Mouse (Mus musculus): ENCODE results near the gene Zfp637. TPM values are rescaled to one million over a fixed set of nuclear protein-coding genes. Genes with fewer than 3 reads are reported as not detected.
"Not testable (repeated sequence)": the region's sequence is repeated elsewhere in the genome, so short reads cannot be mapped to it uniquely, and the experiment has no call there.

Gene Zfp637
- total RNA-seq (2022): 10 to 100 TPM; 42.8 to 52.2 (median 43.6) TPM

DNA sequence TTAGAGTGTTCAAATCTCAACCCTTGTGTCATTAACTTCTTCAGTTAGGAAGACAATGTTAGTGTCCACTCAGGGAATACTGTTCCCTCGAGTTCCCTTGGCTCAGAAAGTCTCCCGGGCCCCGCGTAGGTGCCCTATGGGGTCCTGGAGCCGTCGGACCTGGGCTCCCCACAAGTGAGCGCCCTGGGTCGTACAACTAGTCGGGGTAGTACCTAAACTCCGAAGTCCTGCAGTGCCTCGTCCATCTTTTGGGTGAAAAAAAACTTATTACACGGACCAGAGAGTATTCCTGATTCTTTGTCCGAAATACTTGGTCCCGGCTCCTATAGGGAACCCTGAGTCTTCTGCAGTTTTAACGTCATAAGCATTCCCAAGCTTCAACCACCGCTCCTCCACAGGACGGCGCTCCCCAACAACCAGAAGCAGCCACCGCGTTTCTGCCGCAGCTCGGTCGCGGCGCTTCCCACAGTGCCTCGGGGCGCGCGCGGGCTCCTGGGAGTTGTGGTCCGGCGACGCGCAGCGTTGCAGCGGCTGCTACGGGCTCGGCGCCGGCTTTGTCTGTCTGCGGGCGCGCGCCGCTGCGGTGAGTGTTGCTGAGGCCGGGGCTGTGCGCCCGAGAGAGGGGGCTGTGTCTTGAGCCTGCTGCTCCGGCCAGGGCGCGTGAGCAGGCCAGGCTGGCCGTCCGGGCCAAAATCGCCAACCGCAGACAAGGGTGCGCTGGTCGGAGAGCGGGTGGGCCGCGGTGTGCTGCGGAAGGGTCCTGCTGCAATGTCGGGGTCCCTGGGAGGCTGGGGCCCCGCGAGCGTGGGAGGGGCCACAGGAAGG, at the start of gene Zfp637:
Zfp637 (plus strand) TSS at position 495 of the 825 bp plus-strand sequence.
- peak; percentile 76 to 81 for DNase-seq (ENCODE audit: low spot score in 2 of 2)

GRCm38 (mm10) chr6:117795251-117795650, 45.7 kb upstream of the Zfp637 start:
- DNase-seq (ENCODE audit: low spot score in 2 of 2): no peak

DNA sequence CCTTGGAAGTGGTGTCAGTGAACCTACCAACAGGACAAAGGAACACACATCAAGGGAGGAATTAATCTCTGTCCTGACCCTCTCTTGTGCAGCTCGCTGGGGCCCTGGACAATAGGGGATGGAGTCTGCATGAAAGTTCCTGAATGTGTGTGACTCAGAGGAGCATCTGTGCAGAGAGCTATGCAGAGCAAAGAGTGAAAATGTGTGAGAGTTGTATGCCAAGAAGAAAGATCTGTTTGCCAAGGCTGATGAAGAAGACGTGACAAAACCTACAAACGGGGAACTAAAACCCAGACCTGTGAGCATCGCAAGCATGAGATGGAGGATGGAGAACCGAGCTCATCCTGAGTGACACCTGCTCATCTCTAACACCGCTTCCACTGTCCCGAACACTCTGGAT, 40.2 kb upstream of the Zfp637 start:
- no peak for DNase-seq (ENCODE audit: low spot score in 2 of 2)

GRCm38 (mm10) chr6:117801801-117802200, 39.2 kb upstream of the Zfp637 start:
- no peak for DNase-seq (ENCODE audit: low spot score in 2 of 2)

GRCm38 (mm10) chr6:117807756-117808155, 33.2 kb upstream of the Zfp637 start:
- peak in 1 of 2 experiments; percentile 18 for DNase-seq (ENCODE audit: low spot score in 2 of 2)

- no peak for DNase-seq (ENCODE audit: low spot score in 2 of 2)
Observed at GRCm38 (mm10) chr6:117809816-117810215, 31.2 kb upstream of the Zfp637 start.

GRCm38 (mm10) chr6:117810717-117811116, 30.3 kb upstream of the Zfp637 start:
- DNase-seq (ENCODE audit: low spot score in 2 of 2): no peak

DNA sequence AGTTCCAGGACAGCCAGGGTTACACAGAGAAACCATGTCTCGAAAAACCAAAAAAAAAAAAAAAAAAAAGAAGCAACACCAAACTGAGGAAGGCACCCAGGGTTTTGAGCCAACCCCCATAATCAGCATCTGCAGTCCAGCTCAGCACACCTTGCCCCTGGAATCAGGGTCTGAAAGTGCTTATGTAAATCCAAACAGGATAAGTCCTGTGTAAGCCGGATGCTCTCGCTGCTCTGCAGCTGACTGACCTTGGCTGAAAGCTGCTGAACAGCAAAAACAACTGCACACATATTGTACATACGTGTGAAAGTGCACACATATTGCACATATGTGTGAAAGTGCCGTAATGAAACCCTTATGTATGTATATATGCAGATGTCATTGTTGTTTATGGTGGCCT, 29.7 kb upstream of the Zfp637 start:
- no peak for DNase-seq (ENCODE audit: low spot score in 2 of 2)

- DNase-seq (ENCODE audit: low spot score in 2 of 2): no peak
Observed at GRCm38 (mm10) chr6:117814681-117815080, 26.3 kb upstream of the Zfp637 start.

- no peak for DNase-seq (ENCODE audit: low spot score in 2 of 2)
Observed at GRCm38 (mm10) chr6:117817108-117817541, 23.9 kb upstream of the Zfp637 start.

DNA sequence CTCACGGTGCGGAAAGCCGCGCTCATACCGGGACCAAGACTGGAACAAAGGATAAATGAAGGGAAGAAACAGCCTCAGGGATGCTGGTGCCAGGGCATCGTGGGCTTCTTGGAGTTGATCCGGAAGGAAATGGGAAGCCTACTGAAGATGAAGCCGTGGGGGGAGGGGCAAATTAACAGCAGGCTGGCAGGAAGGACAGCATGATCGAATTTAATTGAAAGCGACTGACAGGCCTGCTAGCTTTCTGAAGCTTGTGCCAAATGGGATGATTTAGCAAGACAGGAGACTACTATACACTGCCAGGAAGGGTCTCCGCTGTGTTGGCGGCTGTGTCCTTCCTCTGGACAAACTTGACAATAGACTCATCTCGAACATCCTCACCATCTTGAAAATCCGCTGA, 20.7 kb upstream of the Zfp637 start:
- DNase-seq (ENCODE audit: low spot score in 2 of 2): no peak

- peak in 1 of 2 experiments; percentile 20 for DNase-seq (ENCODE audit: low spot score in 2 of 2)
Observed at GRCm38 (mm10) chr6:117825369-117825768, 15.6 kb upstream of the Zfp637 start.

DNA sequence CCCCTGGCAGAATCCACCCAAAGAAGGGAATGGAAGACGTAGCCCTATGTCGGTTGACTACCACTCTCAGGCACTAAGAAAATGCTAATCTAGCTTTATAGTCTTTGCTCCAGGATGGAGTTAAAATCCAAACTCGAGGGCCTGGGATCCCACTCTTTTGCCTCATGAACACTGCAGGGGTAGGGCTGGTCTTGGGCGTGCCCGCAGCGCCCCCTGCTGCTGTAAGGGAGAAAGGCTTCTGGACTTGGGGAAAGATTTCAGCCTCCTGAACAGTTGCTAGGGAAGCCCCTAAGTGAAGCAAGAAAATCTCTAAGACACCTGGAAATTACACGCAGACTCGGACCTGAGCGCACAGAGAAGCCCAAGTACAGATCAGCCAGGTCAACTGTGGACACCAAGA, 12.7 kb upstream of the Zfp637 start:
- DNase-seq (ENCODE audit: low spot score in 2 of 2): peak; percentile 17 to 48

DNA sequence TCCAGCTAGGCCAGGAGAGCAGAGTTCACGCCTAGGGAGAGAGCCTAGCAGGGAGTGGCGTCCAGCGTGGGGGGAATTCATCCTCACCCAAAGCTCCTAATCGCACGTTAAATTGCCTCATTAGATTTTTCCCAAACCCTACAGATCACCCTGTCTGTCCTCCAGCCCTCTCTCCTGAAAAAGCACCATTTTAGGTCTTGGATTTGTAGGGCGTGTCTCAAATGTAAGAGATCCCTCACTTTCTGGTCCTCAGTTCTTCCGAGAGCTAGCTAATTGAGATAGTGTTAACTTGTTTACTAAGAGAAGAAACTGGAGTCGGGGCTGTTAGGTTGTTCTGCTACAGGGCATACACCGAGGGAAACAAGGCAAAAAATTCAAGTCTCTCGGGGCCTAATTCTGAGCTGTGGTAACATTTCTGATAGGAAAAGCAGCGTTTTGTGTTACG, 553 bp downstream of the Zfp637 start:
- DNase-seq (ENCODE audit: low spot score in 2 of 2): no peak

DNA sequence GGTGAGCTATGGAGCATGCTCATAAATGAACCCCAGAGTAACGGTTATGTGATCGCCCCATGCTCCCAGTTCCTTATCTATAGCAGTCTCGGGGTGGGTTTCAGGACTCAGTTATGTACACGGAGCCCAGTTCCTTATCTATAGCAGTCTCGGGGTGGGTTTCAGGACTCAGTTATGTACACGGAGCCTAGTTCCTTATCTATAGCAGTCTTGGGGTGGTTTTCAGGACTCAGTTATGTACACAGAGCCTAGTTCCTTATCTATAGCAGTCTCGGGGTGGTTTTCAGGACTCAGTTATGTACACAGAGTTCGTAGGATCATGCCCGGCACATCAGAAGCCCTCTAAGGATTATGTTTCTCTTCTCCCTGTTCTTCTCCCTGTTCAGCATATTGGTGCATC, 3.6 kb downstream of the Zfp637 start:
- no peak for DNase-seq (ENCODE audit: low spot score in 2 of 2)

DNA sequence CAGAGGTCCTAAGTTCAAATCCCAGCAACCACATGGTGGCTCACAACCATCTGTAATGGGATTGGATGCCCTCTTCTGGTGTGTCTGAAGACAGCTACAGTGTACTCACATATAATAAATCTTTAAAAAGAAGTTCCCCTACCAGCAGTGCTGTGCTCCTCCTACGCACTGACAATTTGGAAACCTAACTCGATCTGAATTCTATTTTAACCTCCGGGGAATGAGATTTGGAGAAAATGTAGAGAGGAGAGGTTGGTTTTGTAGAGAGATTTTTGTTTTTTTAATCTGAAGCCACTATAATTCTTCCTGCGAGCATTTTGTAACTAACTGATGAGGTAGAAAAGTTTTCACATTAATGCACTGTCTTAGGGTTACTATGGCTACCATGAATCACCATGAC, 5.7 kb downstream of the Zfp637 start:
- not testable (repeated sequence) for DNase-seq (ENCODE audit: low spot score in 2 of 2)

DNA sequence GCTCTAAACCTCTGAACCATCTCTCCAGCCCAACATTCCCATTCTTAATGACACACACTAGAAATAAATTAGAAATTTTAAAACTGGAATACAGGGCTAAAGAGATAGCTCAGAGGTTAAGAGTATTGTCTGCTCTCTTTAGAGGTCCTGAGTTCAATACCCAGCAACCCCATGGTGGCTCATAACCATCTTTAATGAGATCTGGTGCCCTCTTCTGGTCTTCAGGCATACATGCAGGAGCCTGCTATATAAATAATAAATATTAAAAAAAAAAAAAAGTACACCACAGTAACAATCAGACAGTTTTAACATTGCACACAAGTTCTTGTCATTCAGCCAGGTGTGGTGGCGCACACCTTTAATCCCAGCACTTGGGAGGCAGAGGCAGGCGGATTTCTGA, 6.8 kb downstream of the Zfp637 start:
- no peak for DNase-seq (ENCODE audit: low spot score in 2 of 2)

- no peak for DNase-seq (ENCODE audit: low spot score in 2 of 2)
Observed at GRCm38 (mm10) chr6:117848577-117848976, 7.6 kb downstream of the Zfp637 start.

DNA sequence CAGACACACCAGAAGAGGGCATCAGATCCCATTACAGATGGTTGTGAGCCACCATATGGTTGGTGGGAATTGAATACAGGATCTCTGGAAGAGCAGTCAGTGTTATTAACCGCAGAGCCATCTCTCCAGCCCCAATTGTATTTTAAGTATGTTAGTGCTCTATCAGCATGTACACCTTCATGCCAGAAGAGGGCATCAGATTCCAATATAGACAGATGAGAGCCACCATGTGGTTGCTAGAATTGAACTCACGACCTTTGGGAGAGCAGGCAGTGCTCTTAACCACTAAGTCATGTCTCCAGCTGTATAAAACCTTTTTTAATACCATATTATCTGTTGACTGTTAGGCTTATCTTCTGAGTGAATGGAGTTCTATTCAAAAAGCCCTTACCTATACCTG, 10.8 kb downstream of the Zfp637 start:
- DNase-seq (ENCODE audit: low spot score in 2 of 2): no peak

- DNase-seq (ENCODE audit: low spot score in 2 of 2): no peak
Observed at GRCm38 (mm10) chr6:117857990-117858389, 17.0 kb downstream of the Zfp637 start.

DNA sequence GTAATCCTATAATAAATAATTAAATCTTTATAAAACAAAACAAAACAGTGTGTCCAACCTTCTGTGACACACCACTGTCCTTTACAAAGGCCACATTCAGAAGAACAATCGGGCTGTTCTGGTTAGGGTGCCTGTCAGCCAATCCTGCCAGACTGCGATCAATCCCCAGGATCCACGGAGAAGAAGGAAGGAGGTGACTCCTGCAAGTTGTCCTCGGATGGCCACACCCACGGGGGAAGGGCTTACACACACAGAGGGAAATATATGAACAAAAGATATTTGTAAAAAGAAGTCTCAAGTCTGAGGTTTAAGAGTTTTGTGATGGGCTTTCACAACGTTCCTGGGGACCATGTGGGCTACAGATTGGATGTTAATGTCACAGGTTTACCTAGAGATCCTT, 20.9 kb downstream of the Zfp637 start, which contains the start of gene Zfp239:
Zfp239 (plus strand) TSS at position 253 of the 400 bp plus-strand sequence.
- no peak for DNase-seq (ENCODE audit: low spot score in 2 of 2)

- DNase-seq (ENCODE audit: low spot score in 2 of 2): no peak
Observed at GRCm38 (mm10) chr6:117862465-117862864, 21.5 kb downstream of the Zfp637 start.
